Mouse (Mus musculus) heart, adult 2 months (tissue): ENCODE results near the gene Tspan2.

ENCODE experiments used
- CTCF ChIP-seq: fragments of 200-600 bp; IDR thresholded peaks from 2 replicates; pipeline ENCODE4 v1.8.1; 2022; ENCODE audit warnings: antibody characterized with exemption, mild to moderate bottlenecking, moderate library complexity
- EP300 ChIP-seq: fragments of 200-500 bp; IDR thresholded peaks from 2 replicates; pipeline ENCODE4 v1.6.1; 2011; ENCODE audit warnings: low read depth, low read length, control low read depth; ENCODE audit not compliant: insufficient read depth
- POLR2A ChIP-seq: fragments of 200-500 bp; IDR thresholded peaks from 2 replicates; pipeline ENCODE4 v1.6.1; 2011; ENCODE audit warnings: mild to moderate bottlenecking, low read depth, low read length, control low read depth; ENCODE audit not compliant: insufficient read depth

DNA sequence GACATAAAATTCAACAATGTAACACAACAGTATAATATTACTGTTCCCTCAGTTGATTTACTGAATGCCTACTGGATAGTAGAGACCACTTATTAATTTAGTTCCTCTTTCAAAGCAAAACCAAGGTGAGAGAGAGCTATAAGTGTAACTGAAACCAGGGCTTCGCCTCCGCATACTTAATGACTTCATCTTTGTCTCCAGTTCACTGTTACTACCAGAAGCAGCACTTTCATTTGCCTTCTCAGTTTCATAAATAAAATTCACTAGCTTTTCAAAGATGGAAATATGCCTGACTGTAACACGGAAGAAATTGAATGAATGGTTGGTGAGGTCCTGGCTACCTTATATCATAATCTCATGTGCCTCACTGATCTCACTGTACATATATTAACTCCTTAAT is 1.3 kb upstream of the Tspan2 start:
- TF ChIP-seq CTCF (no peak), EP300 (no peak), POLR2A (no peak)
